Mouse (Mus musculus) hindbrain, embryonic 11.5 days (tissue): Measurements from ENCODE around the gene Farp2. TPM values are rescaled to one million over a fixed set of nuclear protein-coding genes. Genes with fewer than 3 reads are reported as not detected.
"Not testable (repeated sequence)": the region's sequence is repeated elsewhere in the genome, so short reads cannot be mapped to it uniquely, and the experiment has no call there.

Experiments used
- ATAC-seq: fragments of 200-750 bp; cut with Nextera tagmentation; 2 replicates; pipeline ENCODE4 v1.8.0; 2017; ENCODE audit warnings: mild to moderate bottlenecking, moderate TSS enrichment, moderate library complexity; ENCODE audit not compliant: low FRiP score
- DNase-seq: peaks from one replicate; pipeline ENCODE4 v3.0.0-alpha.2; 2015; ENCODE audit warnings: low spot score
- H3K27ac ChIP-seq: fragments of 300-500 bp; sonication (generic); 2 replicates; pipeline ENCODE4 v1.5.1; 2014; ENCODE audit warnings: mild to moderate bottlenecking, low read depth, low read length
- H3K27me3 ChIP-seq: fragments of 300-500 bp; sonication (generic); 2 replicates; pipeline ENCODE4 v1.6.1; 2014; ENCODE audit warnings: mild to moderate bottlenecking, low read length, moderate library complexity, mixed read lengths; ENCODE audit not compliant: control insufficient read depth, insufficient read depth
- H3K36me3 ChIP-seq: fragments of 300-500 bp; sonication (generic); 2 replicates; pipeline ENCODE4 v1.6.1; 2014; ENCODE audit warnings: mild to moderate bottlenecking, low read length, moderate library complexity, mixed read lengths; ENCODE audit not compliant: control insufficient read depth, insufficient read depth
- H3K4me1 ChIP-seq: fragments of 300-500 bp; sonication (generic); replicated peaks from 2 replicates; pipeline ENCODE4 v1.6.1; 2014; ENCODE audit warnings: low read length, mixed read lengths; ENCODE audit not compliant: control insufficient read depth, insufficient read depth
- H3K4me2 ChIP-seq: fragments of 300-500 bp; sonication (generic); replicated peaks from 2 replicates; pipeline ENCODE4 v1.6.1; 2014; ENCODE audit warnings: mild to moderate bottlenecking, low read depth, low read length
- H3K4me3 ChIP-seq: fragments of 300-500 bp; sonication (generic); 2 replicates; pipeline ENCODE4 v1.5.1; 2014; ENCODE audit warnings: low read depth, low read length
- H3K9ac ChIP-seq: fragments of 300-500 bp; sonication (generic); 2 replicates; pipeline ENCODE4 v1.6.1; 2014; ENCODE audit warnings: low read depth, low read length
- H3K9me3 ChIP-seq: fragments of 300-500 bp; sonication (generic); 2 replicates; pipeline ENCODE4 v1.6.1; 2016; ENCODE audit warnings: low read length; ENCODE audit not compliant: control insufficient read depth
- WGBS: fragments of 180-500 bp; shearing (Covaris S2); extraction: QIAGEN DNeasy Blood & Tissue Kit; methylation state at CpG from one replicate; pipeline ENCODE4 v1.1.7; 2014; 5-methylcytosine and 5-hydroxymethylcytosine counted together
- polyA plus RNA-seq: library from polyadenylated mRNA; unstranded; fragments of >200 nt; fragmentation: Nextera tagmentation; extraction: Ambion mirVana; gene quantifications from 2 replicates; pipeline ENCODE4 v1.2.1, GENCODE M21; 2014

The Farp2 gene
- polyA plus RNA-seq, 1 experiment from 2014 or later = 6.0 TPM

GRCm38 (mm10) chr1:93657025-93657360 lies 145.1 kb downstream of the Farp2 start:
- WGBS = 83% methylated on average over 5 of the region's 5 CpGs
- no peak for DNase-seq

DNA sequence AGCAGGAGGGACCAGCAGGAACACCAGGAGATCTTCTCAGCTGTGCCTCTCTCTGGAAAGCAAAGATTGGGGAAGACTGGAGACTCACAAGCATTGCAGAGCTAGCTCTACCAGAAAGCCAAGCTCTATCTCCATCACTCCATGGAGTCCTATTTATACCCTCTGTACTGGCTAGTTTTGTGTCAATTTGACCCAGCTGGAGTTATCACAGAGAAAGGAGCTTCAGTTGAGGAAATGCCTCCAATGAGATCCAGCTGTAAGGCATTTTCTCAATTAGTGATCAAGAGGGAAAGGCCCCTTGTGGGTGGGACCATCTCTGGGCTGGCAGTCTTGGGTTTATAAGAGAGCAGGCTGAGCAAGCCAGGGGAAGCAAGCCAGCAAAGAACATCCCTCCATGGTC lies 146.7 kb downstream of the Farp2 start, which contains the start of gene Stk25:
Gene Stk25, minus strand, starts transcription at position 101 of the 400 bp plus-strand sequence.
- not testable (repeated sequence) for H3K27ac ChIP-seq, H3K4me2 ChIP-seq, H3K4me3 ChIP-seq, H3K4me1 ChIP-seq, H3K36me3 ChIP-seq, H3K9ac ChIP-seq, DNase-seq, H3K9me3 ChIP-seq, H3K27me3 ChIP-seq, ATAC-seq

More at GRCm38 (mm10) chr1:93657025-93657360, 145.1 kb downstream of the Farp2 start:
- Histone ChIP-seq H3K27me3 (no peaks in the 10 kb centered on the region), H3K9me3 (no peaks in the 10 kb centered on the region), H3K4me2 (no peak overlapping the region), H3K4me1 (no peaks in the 10 kb centered on the region), H3K27ac (no peak overlapping the region), H3K4me3 (no peak overlapping the region), H3K9ac (no peak overlapping the region), H3K36me3 (no peaks in the 10 kb centered on the region)
- no peak for ATAC-seq

GRCm38 (mm10) chr1:93667760-93668400 lies 156.0 kb downstream of the Farp2 start:
- DNase-seq = peak; percentile 33
- peak; percentile 36; the same call in 1 of the 2 replicates for ATAC-seq
- WGBS = 21% methylated on average over 13 of the region's 13 CpGs
- Histone ChIP-seq H3K4me2 (no peak overlapping the region), H3K4me1 (no peaks in the 10 kb centered on the region), H3K36me3 (no peaks in the 10 kb centered on the region), H3K9me3 (no peaks in the 10 kb centered on the region), H3K9ac (no peak overlapping the region), H3K4me3 (no peak overlapping the region), H3K27ac (no peak overlapping the region), H3K27me3 (no peaks in the 10 kb centered on the region)

DNA sequence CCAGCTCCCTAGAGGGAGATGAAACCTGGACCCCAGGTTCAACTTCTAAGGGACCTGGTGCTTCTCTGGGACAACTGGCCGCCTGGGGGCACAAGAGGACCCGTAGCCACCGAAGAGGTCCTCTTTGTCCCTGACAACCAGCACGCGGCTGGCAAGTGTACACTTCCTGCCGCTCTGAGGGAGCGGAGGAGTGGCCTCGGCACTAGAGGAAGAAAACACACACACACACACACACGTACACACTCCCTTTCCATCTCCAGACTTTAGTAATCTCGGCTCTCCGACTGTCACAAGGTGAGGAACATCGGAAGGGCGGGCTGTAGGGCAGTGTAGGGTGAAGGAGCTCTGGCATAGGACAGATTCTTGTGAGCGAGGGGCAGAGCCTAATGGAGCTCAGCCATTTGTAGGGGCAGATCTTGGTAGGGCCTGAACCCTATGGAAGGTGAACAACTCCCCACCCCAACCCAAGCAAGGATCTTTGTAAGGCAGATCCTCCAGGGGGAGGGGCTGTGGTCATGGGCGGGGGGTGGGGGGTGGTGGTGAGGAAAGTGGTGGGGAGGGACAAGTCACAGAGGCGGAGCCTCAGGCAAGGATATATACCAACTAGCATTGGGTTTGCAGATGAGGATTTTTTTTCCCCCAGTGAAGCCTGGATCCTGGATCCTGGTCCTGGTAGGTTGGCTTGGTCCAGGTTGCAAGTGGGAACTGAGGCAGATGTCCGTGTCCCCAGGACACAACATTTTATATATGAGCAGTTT lies 157.1 kb downstream of the Farp2 start:
- Histone ChIP-seq H3K4me2 (peak overlapping the region; percentile 47), H3K4me1 (no peaks in the 10 kb centered on the region), H3K9me3 (no peaks in the 10 kb centered on the region), H3K27me3 (no peaks in the 10 kb centered on the region), H3K36me3 (no peaks in the 10 kb centered on the region), H3K4me3 (peak overlapping the region; percentile 34), H3K9ac (peak overlapping the region; percentile 65), H3K27ac (peak overlapping the region; percentile 30; the same call in 1 of the 2 replicates)
- ATAC-seq = peak; percentile 88
- peak; percentile 81 for DNase-seq
- 10% methylated on average over 17 of the region's 17 CpGs for WGBS

DNA sequence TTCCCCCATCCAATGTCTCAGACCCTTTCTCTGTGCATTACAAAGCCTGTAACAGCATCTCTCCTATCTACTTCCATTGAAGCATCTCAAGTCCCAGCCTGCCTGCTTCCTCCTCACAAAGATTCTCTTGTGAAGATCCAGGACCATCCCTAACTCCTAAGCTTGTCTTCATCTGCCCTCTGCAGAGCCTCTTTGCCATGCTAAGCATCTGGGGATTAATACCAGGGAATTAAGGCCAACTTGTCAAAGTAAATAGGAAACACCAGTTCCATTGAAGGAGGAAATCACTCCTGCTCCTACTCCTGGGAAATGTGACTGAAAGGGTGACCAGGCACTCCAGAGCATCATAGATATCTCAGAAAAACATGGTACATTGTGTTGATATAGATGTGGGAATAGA lies 158.1 kb downstream of the Farp2 start:
- H3K36me3 ChIP-seq = no peaks in the 10 kb centered on the region
- no peak overlapping the region for H3K27ac ChIP-seq

More for the DNA sequence above, 158.1 kb downstream of the Farp2 start:
- H3K4me2 ChIP-seq = no peak overlapping the region
- no peaks in the 10 kb centered on the region for H3K27me3 ChIP-seq
- H3K9ac ChIP-seq = no peak overlapping the region
- H3K4me3 ChIP-seq = no peak overlapping the region
- H3K4me1 ChIP-seq = no peaks in the 10 kb centered on the region
- no peaks in the 10 kb centered on the region for H3K9me3 ChIP-seq
- DNase-seq = no peak
- ATAC-seq = no peak

Other genes starting within 250 kb of the Farp2 start
- gene Mterf4, start 206.2 kb upstream of the Farp2 start, polyA plus RNA-seq = 33.0 and 35.3 TPM in 2 replicates
- gene Ppp1r7, start 169.2 kb upstream of the Farp2 start, polyA plus RNA-seq = 79.4 and 89.3 TPM in 2 replicates
- 12.1 and 12.2 TPM in 2 replicates for gene Pask, start 168.6 kb upstream of the Farp2 start, polyA plus RNA-seq
- 0.23 TPM in 1 of 2 replicates, not detected in the other for gene Ano7, start 138.1 kb upstream of the Farp2 start, polyA plus RNA-seq
- 80.7 and 117 TPM in 2 replicates for gene Hdlbp, start 33.3 kb upstream of the Farp2 start, polyA plus RNA-seq
- gene Stk25, start 146.6 kb downstream of the Farp2 start, polyA plus RNA-seq = 227 and 232 TPM in 2 replicates
- 29.4 and 30.6 TPM in 2 replicates for gene Bok, start 173.6 kb downstream of the Farp2 start, polyA plus RNA-seq
- gene Atg4b, start 239.4 kb downstream of the Farp2 start, polyA plus RNA-seq = 89.7 and 101 TPM in 2 replicates
- gene Thap4, start 242.8 kb downstream of the Farp2 start, polyA plus RNA-seq = 34.3 and 43.0 TPM in 2 replicates